Mouse (Mus musculus) heart, embryonic 16.5 days (tissue): ENCODE results near the gene Cyp4a29. TPM values are rescaled to one million over a fixed set of nuclear protein-coding genes. Genes with fewer than 3 reads are reported as not detected.
"Not testable (repeated sequence)": the region's sequence is repeated elsewhere in the genome, so short reads cannot be mapped to it uniquely, and the experiment has no call there.

Experiments
- ATAC-seq: fragments of 200-750 bp; cut with Nextera tagmentation; replicated peaks from 2 replicates; pipeline ENCODE4 v1.8.0; 2017; ENCODE audit warnings: moderate number of reproducible peaks; ENCODE audit not compliant: insufficient read depth, low FRiP score; ENCODE audit errors: extremely low read depth
- H3K27ac ChIP-seq: fragments of 300-500 bp; sonication (generic); 2 replicates; pipeline ENCODE4 v1.5.1; 2014; ENCODE audit warnings: mild to moderate bottlenecking, low read length, control low read depth, moderate library complexity
- H3K27me3 ChIP-seq: fragments of 300-500 bp; sonication (generic); 2 replicates; pipeline ENCODE4 v1.6.1; 2014; ENCODE audit warnings: low read length, mixed read lengths; ENCODE audit not compliant: control insufficient read depth, insufficient read depth
- H3K36me3 ChIP-seq: fragments of 300-500 bp; sonication (generic); 2 replicates; pipeline ENCODE4 v1.6.1; 2014; ENCODE audit not compliant: control insufficient read depth, insufficient read depth
- H3K4me1 ChIP-seq: fragments of 300-500 bp; sonication (generic); 2 replicates; pipeline ENCODE4 v1.6.1; 2014; ENCODE audit warnings: low read length, mixed read lengths; ENCODE audit not compliant: control insufficient read depth, insufficient read depth
- H3K4me2 ChIP-seq: fragments of 300-500 bp; sonication (generic); 2 replicates; pipeline ENCODE4 v1.6.1; 2014; ENCODE audit warnings: low read depth, mild to moderate bottlenecking, control low read depth, low read length
- H3K4me3 ChIP-seq: fragments of 300-500 bp; sonication (generic); 2 replicates; pipeline ENCODE4 v1.5.1; 2014; ENCODE audit warnings: mild to moderate bottlenecking, control low read depth, low read length
- H3K9ac ChIP-seq: fragments of 300-500 bp; sonication (generic); 2 replicates; pipeline ENCODE4 v1.6.1; 2014; ENCODE audit warnings: low read length, control low read depth
- H3K9me3 ChIP-seq: fragments of 300-500 bp; sonication (generic); replicated peaks from 2 replicates; pipeline ENCODE4 v1.6.1; 2016; ENCODE audit warnings: low read length; ENCODE audit not compliant: control insufficient read depth
- polyA plus RNA-seq: library from polyadenylated mRNA; unstranded; fragments of >200 nt; fragmentation: Nextera tagmentation; extraction: Ambion mirVana; gene quantifications from 2 replicates; pipeline ENCODE4 v1.2.1, GENCODE M21; 2015

The Cyp4a29 gene
- polyA plus RNA-seq, 1 experiment from 2014 or later = not detected

DNA sequence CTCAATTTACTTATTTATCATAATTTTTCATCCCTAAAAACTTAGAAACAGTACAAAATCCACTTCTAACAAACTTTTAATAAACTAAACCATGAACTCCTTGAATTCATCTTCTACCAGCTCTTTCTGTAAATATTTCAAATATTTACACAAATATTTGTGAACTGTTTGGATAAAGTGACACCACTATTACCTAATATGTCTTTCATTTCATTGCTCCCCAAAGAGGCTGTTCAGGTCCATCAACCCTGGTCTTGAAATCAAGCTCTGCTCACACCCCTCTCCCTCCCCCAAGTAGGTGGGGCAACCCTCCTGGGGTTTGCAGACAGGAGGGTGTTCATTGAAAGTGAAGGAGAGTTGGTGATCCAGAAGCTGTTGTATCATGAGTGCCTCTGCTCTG lies 56.9 kb downstream of the Cyp4a29 start, which contains the start of gene Cyp4a12a:
Gene Cyp4a12a (plus strand): TSS at position 301 of the 400 bp plus-strand sequence.
- H3K27me3 ChIP-seq, H3K4me1 ChIP-seq, H3K9me3 ChIP-seq, H3K36me3 ChIP-seq, H3K4me2 ChIP-seq, H3K9ac ChIP-seq, H3K4me3 ChIP-seq, H3K27ac ChIP-seq, ATAC-seq: not testable (repeated sequence)

Other genes starting within 250 kb of the Cyp4a29 start
- gene Stil, start 241.9 kb upstream of the Cyp4a29 start, polyA plus RNA-seq = 7.7 and 8.3 TPM in 2 replicates
- 0.89 and 1.3 TPM in 2 replicates for gene Tal1, start 185.7 kb upstream of the Cyp4a29 start, polyA plus RNA-seq
- gene Pdzk1ip1, start 153.4 kb upstream of the Cyp4a29 start, polyA plus RNA-seq = 1.7 and 4.2 TPM in 2 replicates
- not detected in 2 replicates for gene Cyp4x1, start 107.8 kb upstream of the Cyp4a29 start, polyA plus RNA-seq
- not detected in 2 replicates for gene Cyp4a12a, start 57.0 kb downstream of the Cyp4a29 start, polyA plus RNA-seq
- gene Cyp4a12b, start 169.5 kb downstream of the Cyp4a29 start, polyA plus RNA-seq = not detected in 2 replicates
- not detected in 2 replicates for gene Cyp4a30b, start 210.5 kb downstream of the Cyp4a29 start, polyA plus RNA-seq